Mouse (Mus musculus) gastrocnemius, adult 8-10 months (tissue): ENCODE data around the gene Emilin1. TPM values are rescaled to one million over a fixed set of nuclear protein-coding genes. Genes with fewer than 3 reads are reported as not detected.
A peak's percentile ranks its signal among the peaks of the same experiment; 100 is the strongest.
"Not testable (repeated sequence)": the region's sequence is repeated elsewhere in the genome, so short reads cannot be mapped to it uniquely, and the experiment has no call there.

Experiments used
- DNase-seq, 2 experiments: peaks; one replicate each; pipeline ENCODE4 v3.0.0; 2022; ENCODE audit warnings: low spot score in 2 of 2
- total RNA-seq, 4 experiments: library from RNA; stranded (reverse); gene quantifications; 2 replicates each; pipeline ENCODE4 v1.2.4; 2022

The Emilin1 gene
- total RNA-seq = 1 to 10 TPM; 1.7 to 3.0 (median 2.8) TPM

GRCm38 (mm10) chr5:30913060-30913841 is at the start of gene Emilin1:
Gene Emilin1, plus strand, starts transcription at chr5:30913402.
- peak in 1 of 2 experiments; percentile 65 for DNase-seq

- no peak for DNase-seq
These were observed 49.4 kb upstream of the Emilin1 start for GRCm38 (mm10) chr5:30863852-30864251.

DNA sequence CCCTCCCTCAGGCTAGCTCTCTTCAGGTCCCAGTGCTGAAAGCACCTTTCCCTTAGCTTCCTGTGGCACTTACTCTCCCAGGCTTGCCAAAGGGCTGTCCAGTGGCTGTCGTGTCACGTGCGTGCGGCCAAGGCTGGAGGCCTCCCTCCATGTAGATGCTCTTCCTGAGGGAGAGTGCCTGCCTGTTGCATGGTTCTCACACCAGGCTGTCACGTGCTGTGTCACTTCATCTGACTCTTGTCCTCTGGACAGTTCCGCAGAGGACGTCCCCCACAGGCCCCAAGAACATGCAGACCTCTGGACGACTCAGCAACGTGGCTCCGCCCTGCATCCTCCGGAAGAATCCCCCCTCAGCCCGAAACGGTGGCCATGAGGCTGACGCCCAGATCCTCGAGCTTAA is 48.9 kb upstream of the Emilin1 start:
- no peak for DNase-seq

DNA sequence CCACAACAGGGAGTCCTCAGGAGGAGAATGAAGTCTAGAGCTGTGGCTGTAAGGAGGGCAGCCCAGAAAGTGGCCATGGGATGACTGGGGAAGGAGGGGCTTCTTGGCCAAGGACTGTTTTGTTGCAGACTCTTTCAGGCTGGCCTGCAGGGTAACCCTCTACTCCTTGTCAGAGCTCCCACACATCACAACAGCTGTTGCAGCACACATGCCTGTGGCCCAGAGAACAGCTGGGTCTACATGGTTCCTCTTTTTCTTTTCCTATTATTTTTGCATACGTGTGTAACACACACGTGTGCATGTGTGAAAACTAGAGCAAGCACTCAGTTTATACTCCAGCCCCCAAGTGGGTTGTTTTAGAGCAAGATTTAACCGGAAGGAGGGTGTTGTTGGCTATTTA is 46.3 kb upstream of the Emilin1 start:
- no peak for DNase-seq

DNA sequence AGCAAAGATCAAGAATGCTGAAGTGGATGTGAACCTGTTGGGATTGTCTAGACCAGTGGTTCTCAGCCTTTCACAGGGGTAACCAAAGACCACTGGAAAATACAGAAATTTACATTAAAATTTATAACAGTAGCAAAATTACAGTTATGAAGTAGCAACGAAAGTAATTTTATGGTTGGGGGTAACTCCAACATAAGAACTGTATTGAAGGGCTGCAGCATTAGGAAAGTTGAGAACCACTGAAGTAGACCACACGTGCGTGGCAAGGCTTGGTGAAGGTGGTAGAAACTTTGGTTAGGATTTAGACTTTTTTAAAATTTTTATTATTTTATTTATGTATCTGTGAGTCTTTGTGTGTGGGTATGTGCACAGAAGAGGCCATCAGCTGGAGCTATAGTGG is 45.5 kb upstream of the Emilin1 start, which contains the start of gene Tmem214:
Gene Tmem214 (plus strand): TSS at position 301 of the 400 bp plus-strand sequence.
- DNase-seq = no peak

GRCm38 (mm10) chr5:30868981-30869380 is 44.2 kb upstream of the Emilin1 start:
- DNase-seq = no peak

DNA sequence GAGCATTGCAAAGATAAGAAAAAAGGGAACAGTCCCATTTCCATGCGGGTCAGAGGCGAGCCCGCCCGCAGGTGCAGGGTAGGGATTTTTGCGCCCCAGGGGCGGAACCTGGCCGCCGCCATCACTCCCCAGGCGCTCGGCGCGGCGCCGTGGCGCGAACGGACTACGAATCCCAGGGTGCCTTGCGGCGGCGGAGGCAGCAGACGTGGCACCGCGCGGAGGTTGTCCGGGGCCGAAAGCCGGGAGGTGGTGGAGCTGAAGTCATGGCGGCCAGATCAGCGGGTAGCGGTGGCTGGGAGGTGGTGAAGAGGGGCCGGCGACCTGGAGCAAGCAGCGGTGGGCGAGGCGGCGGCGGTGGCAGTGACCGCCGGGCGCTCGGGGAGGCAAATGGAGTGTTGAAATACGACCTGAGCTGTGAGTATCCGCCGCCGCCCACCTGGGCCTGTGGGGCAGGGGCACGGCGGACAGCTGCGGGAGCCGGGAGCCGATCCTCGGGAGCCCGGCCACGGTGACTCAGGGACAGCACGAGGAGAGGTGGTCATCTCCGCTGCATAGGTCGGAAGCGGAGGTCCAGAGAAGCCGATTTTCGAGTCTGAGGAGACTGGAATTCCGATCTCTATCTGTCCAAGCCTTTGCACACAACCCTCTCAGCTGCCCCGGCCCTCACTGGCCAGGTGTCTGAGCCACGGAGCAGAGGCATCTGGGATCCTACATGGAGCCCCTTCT is 43.6 kb upstream of the Emilin1 start:
- DNase-seq = peak; percentile 81 to 86

DNA sequence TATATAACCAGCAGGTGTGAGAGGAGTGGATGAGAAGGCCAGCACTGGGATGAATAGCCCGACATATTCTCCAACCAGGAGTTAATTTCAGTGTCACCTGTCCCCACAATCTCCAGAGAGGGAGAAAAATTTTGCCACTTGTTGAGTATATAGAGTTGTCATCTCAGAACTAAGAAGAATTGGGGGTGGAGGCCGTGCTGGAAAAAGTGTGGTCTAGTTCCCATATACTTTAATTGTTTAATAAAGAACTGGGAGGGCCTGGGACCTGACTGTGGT is 43.1 kb upstream of the Emilin1 start:
- DNase-seq = no peak

GRCm38 (mm10) chr5:30872574-30872973 is 40.6 kb upstream of the Emilin1 start:
- no peak for DNase-seq

DNA sequence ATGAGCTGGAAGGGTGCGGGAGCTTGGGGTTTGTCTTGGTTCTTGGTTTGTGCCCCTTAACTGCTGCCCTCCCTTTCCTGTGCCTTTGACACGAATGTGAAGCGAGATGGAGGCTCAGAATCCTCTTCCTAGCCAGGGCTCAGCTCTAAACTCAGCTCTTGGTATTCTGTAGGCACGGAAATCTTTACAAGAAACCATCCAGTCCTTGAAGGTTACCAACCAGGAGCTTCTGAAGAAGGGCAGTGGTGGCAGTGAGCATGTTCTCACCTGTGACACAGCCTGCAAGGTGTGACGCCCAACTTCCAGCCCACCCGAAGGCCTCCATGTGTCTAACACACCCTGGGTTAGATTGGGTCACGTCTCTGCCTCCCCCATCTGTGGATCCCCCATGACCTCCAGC is 38.8 kb upstream of the Emilin1 start:
- no peak for DNase-seq

DNA sequence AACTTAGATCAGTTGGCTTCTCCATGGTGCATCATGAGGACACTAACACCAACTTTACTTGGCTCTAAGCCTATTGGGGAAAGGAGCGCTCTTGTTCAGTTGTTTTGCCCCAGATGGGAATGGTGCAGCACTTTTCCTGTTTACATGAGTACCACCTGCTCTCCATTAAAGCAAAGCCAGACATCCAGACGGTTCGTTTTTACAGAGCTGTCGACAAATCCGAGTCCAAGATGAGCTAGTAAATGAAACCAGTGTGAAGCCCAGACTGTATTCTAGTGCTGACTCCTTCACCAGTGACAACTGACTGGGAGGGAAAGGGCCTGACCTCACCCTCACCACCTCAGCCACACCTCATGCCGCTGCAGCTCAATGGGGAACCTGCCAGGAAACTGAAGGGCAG is 34.6 kb upstream of the Emilin1 start:
- no peak for DNase-seq

DNA sequence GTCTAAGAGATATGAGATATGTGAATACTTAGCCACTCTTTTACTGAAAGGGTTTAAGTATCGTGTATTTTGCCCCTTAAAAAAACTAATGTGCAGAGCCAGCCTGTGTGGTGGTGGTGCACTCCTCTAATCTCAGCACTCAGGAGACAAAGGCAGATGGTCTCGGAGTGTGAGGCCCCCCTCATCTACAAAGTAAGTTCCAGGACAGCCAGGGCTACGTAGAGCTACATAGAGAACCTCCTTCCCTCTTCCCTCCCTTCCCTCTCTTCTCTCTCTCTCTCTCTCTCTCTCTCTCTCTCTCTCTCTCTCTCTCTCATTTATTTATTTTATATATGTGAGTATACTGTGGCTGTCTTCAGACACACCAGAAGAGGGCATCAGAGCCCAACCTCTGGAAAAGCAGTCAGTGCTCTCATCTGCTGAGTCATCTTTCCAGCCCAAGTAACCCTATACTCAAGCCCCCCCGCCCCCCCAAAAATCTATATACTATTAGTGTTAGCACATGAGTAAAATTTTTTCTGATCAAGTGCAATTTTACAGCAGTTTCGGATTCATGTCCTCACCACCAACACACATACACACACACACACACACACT is 33.8 kb upstream of the Emilin1 start:
- no peak for DNase-seq

GRCm38 (mm10) chr5:30881839-30882238 is 31.4 kb upstream of the Emilin1 start:
- not testable (repeated sequence) for DNase-seq

DNA sequence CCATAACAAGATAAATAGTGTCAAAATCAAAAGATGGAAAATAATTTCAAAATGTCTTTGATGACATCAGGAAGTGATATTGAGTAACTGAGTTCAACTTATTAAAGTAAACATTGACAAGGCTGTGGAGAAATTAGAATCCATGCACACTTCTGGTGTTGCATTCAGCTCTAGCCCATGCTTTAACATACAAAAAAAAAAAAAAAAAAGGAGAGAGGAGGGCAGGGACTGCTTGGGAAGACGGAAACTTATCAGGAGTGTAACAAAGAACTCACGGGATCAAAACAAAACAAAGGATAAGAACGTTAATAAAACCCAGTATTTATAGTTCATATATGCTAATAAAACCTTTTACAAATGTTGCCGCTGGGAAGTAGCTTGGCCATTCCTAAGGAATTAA is 27.0 kb upstream of the Emilin1 start:
- DNase-seq = no peak

DNA sequence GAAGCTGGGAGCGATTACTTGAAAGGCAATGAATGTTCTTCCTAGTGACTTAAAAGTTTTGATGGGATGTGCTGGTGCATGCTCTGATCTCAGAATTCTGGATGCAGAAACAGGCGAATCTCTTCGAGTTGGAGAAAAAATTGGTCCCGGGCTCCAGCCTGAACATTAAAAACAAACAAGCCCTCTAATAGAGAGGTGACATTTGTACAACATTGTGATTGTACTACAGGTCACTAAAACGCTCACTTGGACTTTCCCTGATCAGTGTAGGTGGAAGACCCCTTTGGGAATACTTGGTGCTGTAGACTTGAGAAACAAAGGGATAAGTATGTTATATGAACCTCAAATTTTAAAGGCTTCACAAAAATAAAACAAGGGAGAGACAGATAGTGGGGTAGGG is 26.5 kb upstream of the Emilin1 start:
- DNase-seq = no peak

GRCm38 (mm10) chr5:30887331-30887761 is 25.9 kb upstream of the Emilin1 start:
- peak in 1 of 2 experiments; percentile 42 for DNase-seq

GRCm38 (mm10) chr5:30887858-30888336 is 25.3 kb upstream of the Emilin1 start:
- peak; percentile 89 to 90 for DNase-seq

- DNase-seq = peak; percentile 84 to 89
These were observed 24.7 kb upstream of the Emilin1 start, which contains the start of gene Agbl5 for GRCm38 (mm10) chr5:30888337-30889087. Gene Agbl5, plus strand, starts transcription at chr5:30888694.

- DNase-seq = peak in 1 of 2 experiments; percentile 33
These were observed 24.0 kb upstream of the Emilin1 start for GRCm38 (mm10) chr5:30889088-30889754.

DNA sequence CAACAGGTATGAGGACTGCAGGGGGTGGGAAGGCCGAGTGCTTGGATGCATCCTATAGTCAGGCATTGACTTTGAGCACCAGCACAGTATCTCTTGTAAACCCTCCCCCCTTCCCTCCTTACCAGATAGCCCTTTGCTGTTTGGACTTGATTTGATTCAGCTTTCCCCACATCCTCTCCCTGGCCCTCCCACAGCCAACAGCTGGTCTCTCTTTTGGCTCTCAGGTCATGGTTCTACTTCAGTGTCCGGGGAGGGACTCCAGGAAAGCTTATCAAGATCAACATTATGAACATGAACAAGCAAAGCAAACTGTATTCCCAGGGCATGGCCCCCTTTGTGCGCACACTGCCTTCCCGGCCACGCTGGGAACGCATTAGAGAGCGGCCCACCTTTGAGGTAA is 22.8 kb upstream of the Emilin1 start:
- no peak for DNase-seq

- DNase-seq = no peak
These were observed 11.3 kb upstream of the Emilin1 start for GRCm38 (mm10) chr5:30901860-30902259.
